Mouse (Mus musculus): ENCODE measurements at regions not wholly inside any gene's neighbourhood (a gene's known extent, or its start where the extent isn't known, plus 50 kb on each side); places are given as distances from the start of the nearest gene placed in this dataset.
"Not testable (repeated sequence)": the region's sequence is repeated elsewhere in the genome, so short reads cannot be mapped to it uniquely, and the experiment has no call there.

DNA sequence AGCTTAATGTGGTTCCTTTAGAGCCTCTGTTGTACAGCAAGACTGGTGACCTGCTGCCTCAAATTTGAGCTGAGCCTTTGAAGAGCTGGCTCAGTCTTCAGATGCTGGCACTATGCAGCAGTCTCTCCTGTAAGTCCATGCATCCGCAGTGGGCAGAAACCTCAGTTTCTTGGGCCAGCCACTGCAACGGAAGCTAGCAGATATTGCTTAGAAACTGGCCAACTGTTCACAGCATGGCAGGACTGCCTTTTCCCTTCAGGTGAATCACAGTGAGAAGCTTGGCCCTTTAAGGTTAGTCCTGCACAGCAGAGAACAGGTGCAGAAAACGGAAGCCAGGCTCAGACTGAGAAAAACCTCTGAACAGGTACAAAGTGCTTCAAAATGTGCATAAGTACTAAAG, 1976.8 kb upstream of the G6pd2 start:
- no peak for DNase-seq (ENCODE audit: low spot score in 2 of 2)
- TF ChIP-seq CTCF (conservative IDR thresholded peaks at IDR 0.05): no peak
- H3K4me3 ChIP-seq: no peak overlapping the region

DNA sequence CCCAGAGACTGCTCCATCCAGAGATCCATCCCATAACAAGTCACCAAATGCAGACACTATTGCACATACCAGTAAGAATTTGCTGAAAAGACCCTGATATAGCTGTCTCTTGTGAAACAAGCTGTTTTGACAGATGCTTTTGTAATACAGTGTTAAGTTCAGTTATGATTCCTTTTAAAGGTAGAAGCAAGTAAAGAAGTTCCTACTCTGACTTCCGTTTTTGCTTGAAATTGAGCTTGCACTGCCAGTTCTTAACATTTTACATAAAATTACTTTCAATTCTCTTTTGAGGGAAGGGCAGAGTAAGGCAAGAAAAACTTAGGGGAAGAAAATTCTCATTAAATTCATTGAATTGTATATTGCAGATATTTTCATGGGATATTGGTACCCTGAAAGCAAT, 1962.9 kb upstream of the G6pd2 start:
- no peak overlapping the region for H3K27ac ChIP-seq
- H3K4me3 ChIP-seq: no peak overlapping the region
- DNase-seq (ENCODE audit: low spot score in 2 of 2): no peak
- TF ChIP-seq CTCF (conservative IDR thresholded peaks at IDR 0.05): no peak

More for the DNA sequence above, 1976.8 kb upstream of the G6pd2 start:
- no peak overlapping the region for H3K27ac ChIP-seq

DNA sequence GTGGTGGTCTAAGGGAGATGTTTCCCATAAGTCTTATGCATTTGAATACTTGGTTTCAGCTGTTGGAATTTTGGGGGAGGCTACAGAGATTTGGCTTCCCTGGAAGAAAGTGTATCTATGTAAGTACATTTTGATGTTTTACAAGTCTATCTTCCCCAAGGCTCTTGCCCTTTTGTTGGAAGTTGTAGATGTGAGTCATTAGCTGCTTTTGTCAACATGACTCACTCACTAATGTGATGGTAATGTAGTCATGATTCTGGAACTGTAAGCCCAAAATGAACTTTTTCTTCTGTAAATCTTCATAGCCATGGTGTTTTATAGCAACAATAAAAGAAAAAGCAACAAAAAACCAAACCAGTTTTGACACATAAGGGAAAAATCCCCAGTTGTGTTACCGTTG, 1961.0 kb upstream of the G6pd2 start:
- DNase-seq (ENCODE audit: low spot score in 2 of 2): peak in 1 of 2 experiments; percentile 0
- H3K27ac ChIP-seq: no peak overlapping the region
- no peak for TF ChIP-seq CTCF (conservative IDR thresholded peaks at IDR 0.05)
- no peak overlapping the region for H3K4me3 ChIP-seq

DNA sequence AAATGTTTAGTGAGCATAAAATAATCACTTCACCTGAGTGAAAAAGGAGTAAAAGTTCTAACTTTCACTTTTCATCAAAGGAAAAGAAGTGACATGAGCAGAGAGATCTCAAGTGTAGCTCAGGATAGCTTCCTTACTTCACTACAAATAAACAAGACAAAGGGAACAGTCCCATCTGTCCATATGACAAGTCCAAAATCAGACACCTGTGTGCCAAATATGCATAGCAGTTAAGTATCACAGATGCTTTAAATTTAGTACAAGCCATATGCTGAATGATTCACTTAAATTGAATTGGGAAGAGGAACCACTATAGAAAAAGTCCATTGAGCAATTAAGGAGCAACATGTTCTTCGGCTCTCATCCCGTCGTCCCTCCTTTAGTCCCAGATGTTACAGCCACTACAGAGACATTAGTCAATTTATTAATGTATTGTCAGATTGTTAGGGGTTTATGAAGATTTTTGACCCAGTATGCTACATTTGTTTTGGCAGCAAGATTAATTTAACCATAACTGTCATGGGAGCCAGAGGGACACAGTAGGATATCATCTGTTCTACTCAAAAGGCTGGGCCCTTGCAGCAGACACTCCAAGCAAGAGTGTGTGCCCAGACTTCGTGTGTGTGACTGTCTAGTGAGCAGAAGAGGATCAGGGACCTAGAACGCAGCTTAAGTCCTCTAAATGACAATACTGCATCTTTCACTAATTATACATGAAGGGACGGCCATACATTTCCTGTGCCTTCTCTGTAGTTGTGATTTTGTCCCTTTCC, 1914.5 kb upstream of the G6pd2 start:
- DNase-seq (ENCODE audit: low spot score in 2 of 2): no peak
- no peak for TF ChIP-seq CTCF (conservative IDR thresholded peaks at IDR 0.05)
- H3K27ac ChIP-seq: no peak overlapping the region

DNA sequence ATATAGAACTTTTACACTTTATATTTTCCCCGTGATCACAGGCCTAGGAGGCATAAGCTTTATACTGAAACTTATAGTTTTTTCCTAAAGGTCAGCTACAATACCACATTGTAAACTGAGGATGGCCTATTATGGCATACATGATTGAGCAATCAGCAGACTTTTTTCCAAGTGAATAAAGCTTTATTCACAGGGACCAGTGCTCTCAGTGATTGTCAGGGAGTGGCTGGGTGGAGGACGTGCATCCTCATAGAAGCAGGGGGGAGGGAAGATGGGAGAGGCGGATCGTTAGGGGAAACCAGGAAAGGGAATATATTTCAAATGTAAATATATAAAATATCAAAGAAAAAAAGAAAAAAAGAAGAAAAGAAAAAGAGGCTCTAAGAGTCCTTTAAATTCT, 1886.7 kb upstream of the G6pd2 start:
- no peak for DNase-seq (ENCODE audit: low spot score in 2 of 2)
- no peak for TF ChIP-seq CTCF (conservative IDR thresholded peaks at IDR 0.05)
- H3K4me3 ChIP-seq: no peak overlapping the region
- H3K27ac ChIP-seq: no peak overlapping the region

More for the DNA sequence above, 1914.5 kb upstream of the G6pd2 start:
- no peak overlapping the region for H3K4me3 ChIP-seq

DNA sequence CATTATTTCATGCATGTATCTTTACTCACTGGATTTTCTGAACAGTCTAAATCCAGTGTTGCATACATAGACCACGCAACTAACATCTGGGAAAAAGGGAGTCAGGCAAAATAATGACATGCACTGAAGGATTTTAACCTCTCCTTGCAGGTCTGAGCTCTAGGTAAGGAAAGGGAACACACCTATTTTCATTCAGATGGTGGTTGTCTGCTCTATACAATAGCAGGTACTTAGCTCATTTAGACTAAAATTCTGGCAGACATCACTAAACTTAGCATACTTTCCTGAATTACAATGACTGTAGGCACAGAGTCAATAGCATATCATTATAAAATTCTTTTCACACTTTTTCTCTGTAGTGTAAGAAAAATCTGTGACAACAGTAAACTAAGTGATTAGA, 1867.8 kb upstream of the G6pd2 start:
- no peak for TF ChIP-seq CTCF (conservative IDR thresholded peaks at IDR 0.05)
- DNase-seq (ENCODE audit: low spot score in 2 of 2): no peak
- Histone ChIP-seq H3K4me3 (no peak overlapping the region), H3K27ac (no peak overlapping the region)

DNA sequence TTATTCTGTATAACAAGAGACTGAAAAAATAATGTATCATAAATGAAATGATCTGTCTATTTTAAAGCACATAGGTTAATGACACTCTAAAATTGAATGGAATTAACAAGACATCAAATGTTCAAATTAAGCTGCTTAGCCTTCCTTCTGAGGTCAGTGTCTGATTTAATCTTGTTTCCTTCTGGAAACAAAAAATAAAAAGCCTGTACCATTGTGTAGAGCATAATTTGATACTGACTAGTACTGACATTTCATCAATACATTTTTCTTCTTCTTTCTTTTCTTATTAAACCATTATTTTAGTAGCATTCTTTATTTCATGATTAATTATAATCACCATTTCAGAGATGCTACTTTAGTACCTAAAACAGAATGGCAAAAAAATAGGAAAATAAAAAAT, 1862.9 kb upstream of the G6pd2 start:
- no peak for DNase-seq (ENCODE audit: low spot score in 2 of 2)
- Histone ChIP-seq H3K27ac (no peak overlapping the region), H3K4me3 (no peak overlapping the region)
- TF ChIP-seq CTCF (conservative IDR thresholded peaks at IDR 0.05): no peak

DNA sequence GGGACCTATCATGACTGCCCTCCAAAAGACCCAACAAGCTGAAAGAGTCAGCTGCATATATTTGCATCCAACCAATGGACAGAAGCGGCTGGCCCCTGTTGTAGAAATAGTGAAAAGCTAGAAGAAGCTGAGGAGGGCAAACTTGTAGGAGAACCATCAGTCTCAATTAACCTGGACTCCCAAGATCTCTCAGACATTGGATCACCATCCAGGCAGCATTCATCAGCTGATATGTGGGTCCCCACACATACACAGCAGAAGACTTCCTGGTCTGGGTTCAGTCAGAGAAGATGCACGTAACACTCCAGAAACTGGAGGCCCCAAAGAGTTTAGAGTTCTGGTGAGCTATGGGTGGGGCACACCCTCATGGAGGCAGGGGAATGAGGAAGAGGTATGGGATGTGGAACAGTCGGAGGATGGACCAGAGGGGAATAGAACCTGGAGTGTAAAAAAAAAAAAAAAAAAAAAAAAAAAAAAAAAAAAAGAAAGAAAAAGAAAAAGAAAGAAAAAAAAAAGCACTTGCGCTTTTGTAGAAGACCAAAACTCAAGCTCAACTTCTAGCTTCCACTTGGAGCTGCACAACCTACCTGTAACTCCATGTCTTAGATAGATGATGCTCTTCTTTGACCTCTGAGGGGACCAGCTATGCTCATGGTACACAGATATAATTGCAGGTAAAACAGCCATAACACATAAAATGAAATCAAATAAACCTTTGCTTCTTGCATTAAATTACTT, 1860.6 kb upstream of the G6pd2 start:
- DNase-seq (ENCODE audit: low spot score in 2 of 2): no peak
- H3K27ac ChIP-seq: no peak overlapping the region
- no peak for TF ChIP-seq CTCF (conservative IDR thresholded peaks at IDR 0.05)
- H3K4me3 ChIP-seq: no peak overlapping the region

DNA sequence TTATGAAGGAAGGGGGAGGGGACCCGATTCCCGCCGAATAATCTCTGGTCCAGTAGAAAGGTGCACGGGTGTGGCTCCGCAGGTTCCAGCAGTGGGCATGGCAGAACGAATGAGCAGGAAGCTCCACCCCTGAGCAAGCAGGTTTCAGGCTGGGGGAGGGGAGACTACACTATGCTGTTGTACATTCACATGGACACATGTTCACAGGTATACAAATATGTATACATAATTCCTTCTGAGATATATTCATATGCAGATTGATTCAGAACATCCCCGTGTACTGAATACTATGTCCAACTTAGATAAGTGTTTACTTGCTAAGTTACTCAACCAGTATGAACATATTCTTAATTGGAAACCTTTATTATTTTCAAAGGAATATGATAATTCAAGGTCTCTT, 1852.4 kb upstream of the G6pd2 start:
- not testable (repeated sequence) for DNase-seq (ENCODE audit: low spot score in 2 of 2); H3K27ac ChIP-seq; H3K4me3 ChIP-seq

DNA sequence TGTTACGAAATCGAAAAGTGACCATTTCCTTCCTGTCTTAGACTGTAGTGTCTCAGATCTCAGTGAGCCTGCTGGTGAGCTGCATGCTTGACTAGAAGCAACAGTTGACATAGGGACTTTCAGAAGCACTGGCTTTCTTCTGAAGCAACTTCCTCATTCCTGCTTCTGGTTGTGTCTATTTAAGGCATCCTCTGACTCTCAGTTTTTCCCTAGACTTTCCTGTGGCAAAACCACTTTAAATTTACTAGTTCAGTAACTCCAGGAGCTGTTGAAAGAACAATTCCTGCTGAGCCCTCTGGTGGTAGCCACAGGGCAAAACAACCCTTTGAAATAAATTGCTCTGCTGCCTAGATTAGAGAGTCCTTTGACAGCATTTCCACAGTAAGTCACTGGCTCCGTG, 1811.9 kb upstream of the G6pd2 start:
- TF ChIP-seq CTCF (conservative IDR thresholded peaks at IDR 0.05): peak; percentile 82
- no peak overlapping the region for H3K4me3 ChIP-seq
- peak; percentile 31 to 40 for DNase-seq (ENCODE audit: low spot score in 2 of 2)
- H3K27ac ChIP-seq: no peak overlapping the region

DNA sequence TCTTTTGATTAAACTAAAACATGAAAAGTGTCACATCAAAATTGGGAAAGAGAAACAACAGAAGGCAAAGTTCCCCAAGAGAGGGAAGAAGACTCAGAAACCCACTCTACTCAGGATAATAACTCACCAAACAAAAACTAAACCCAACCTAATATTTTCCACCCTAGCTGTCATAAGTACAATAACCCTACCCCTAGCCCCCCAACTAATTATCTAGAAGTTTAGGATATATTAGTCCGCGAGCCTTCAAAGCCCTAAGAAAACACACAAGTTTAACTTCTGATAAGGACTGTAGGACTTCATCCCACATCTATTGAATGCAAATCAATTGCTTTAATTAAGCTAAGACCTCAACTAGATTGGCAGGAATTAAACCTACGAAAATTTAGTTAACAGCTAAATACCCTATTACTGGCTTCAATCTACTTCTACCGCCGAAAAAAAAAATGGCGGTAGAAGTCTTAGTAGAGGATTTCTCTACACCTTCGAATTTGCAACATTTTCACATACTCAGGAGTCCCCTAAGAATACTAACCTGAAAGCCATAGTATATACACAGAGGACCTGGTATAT, 1765.9 kb upstream of the G6pd2 start:
- not testable (repeated sequence) for DNase-seq (ENCODE audit: low spot score in 2 of 2); H3K4me3 ChIP-seq; H3K27ac ChIP-seq

DNA sequence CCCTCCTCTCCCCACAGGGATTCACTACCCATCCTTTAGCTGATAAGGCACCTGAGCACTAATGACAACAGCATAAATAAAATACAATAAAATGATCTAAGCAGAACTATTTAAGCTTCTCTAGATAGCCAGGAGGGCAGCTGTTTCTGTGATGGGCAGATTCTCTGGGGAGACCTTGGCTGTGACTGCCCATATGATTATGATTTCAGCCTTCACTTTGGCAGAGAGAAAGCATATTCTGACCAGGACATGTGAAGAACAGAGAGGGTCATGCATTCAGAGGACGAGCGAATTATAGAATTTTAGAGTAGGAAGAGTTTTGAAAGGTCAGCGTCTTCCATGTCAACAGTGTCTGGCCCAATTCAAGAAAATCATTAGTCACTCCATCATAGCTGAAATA, 1759.6 kb upstream of the G6pd2 start:
- no peak for TF ChIP-seq CTCF (conservative IDR thresholded peaks at IDR 0.05)
- no peak for DNase-seq (ENCODE audit: low spot score in 2 of 2)
- Histone ChIP-seq H3K4me3 (no peak overlapping the region), H3K27ac (no peak overlapping the region)

DNA sequence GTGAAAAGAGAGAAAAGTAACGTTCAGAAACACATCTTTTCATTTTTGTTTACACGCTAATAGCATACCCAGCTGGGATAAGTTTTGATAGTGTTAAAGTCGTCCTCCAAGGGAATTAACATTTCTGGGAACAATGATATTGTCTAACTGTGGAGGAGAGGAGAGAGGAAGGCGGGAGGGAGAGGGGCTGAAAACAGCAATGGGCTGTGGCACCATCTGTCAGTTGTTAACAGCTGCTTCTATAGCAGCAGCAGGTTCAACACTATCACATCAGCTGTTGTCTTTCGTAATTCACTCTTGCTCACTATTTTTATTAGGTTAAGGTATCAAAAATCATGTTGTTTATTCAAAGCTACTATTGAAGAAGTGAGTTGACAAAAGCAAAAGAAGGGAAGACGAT, 1747.4 kb upstream of the G6pd2 start:
- H3K4me3 ChIP-seq: no peak overlapping the region
- H3K27ac ChIP-seq: no peak overlapping the region
- DNase-seq (ENCODE audit: low spot score in 2 of 2): no peak
- no peak for TF ChIP-seq CTCF (conservative IDR thresholded peaks at IDR 0.05)

Data from layer of hippocampus, adult 2 months (tissue).